Mouse (Mus musculus): ENCODE measurements around the gene Ttc22. TPM values are rescaled to one million over a fixed set of nuclear protein-coding genes. Genes with fewer than 3 reads are reported as not detected.

Ttc22 gene
- polyA plus RNA-seq, 1 experiment from 2014 or later: 0.10 TPM

GRCm38 (mm10) chr4:106618898-106619297, 3.3 kb upstream of the Ttc22 start:
- no peak overlapping the region for H3K27ac ChIP-seq (replicated peaks; ENCODE audit: low read depth, low read length)
- H3K36me3 ChIP-seq (replicated peaks; ENCODE audit: control insufficient read depth, insufficient read depth, low read depth, low read length): no peaks in the 10 kb centered on the region
- no peak overlapping the region for H3K4me2 ChIP-seq (ENCODE audit: low read depth, low read length)
- DNase-seq (ENCODE audit: low spot score) (no peak), ATAC-seq (replicated peaks; ENCODE audit: insufficient number of reproducible peaks, low FRiP score, low TSS enrichment, low read depth) (no peak)
- no peak overlapping the region for H3K4me3 ChIP-seq (ENCODE audit: low read depth, low read length)
- no peaks in the 10 kb centered on the region; the same call in 1 of the 2 replicates for H3K4me1 ChIP-seq (ENCODE audit: control insufficient read depth, insufficient read depth, low read length)
- H3K27me3 ChIP-seq (ENCODE audit: control insufficient read depth, insufficient read depth, low read length): peaks cover 18% of the 10 kb centered on the region
- H3K9ac ChIP-seq (replicated peaks; ENCODE audit: low read length): no peak overlapping the region
- H3K9me3 ChIP-seq (replicated peaks; ENCODE audit: control insufficient read depth, low read length): no peaks in the 10 kb centered on the region
- WGBS: 85% methylated on average over 4 of the region's 4 CpGs

- no peaks in the 10 kb centered on the region; the same call in 1 of the 2 replicates for H3K4me1 ChIP-seq (ENCODE audit: control insufficient read depth, insufficient read depth, low read length)
- H3K9me3 ChIP-seq (replicated peaks; ENCODE audit: control insufficient read depth, low read length): no peaks in the 10 kb centered on the region
- WGBS: 68% methylated on average over 3 of the region's 3 CpGs
- no peak overlapping the region for H3K4me3 ChIP-seq (ENCODE audit: low read depth, low read length)
- H3K9ac ChIP-seq (replicated peaks; ENCODE audit: low read length): no peak overlapping the region
- H3K27ac ChIP-seq (replicated peaks; ENCODE audit: low read depth, low read length): no peak overlapping the region
- no peak overlapping the region for H3K4me2 ChIP-seq (ENCODE audit: low read depth, low read length)
- H3K36me3 ChIP-seq (replicated peaks; ENCODE audit: control insufficient read depth, insufficient read depth, low read depth, low read length): no peaks in the 10 kb centered on the region
- DNase-seq (ENCODE audit: low spot score) (no peak), ATAC-seq (replicated peaks; ENCODE audit: insufficient number of reproducible peaks, low FRiP score, low TSS enrichment, low read depth) (no peak)
- H3K27me3 ChIP-seq (ENCODE audit: control insufficient read depth, insufficient read depth, low read length): peaks cover 26% of the 10 kb centered on the region
These were observed 804 bp upstream of the Ttc22 start for GRCm38 (mm10) chr4:106621428-106621827.

GRCm38 (mm10) chr4:106622712-106623111, 480 bp downstream of the Ttc22 start:
- Histone ChIP-seq H3K36me3 (replicated peaks; ENCODE audit: control insufficient read depth, insufficient read depth, low read depth, low read length) (no peaks in the 10 kb centered on the region), H3K4me2 (ENCODE audit: low read depth, low read length) (no peak overlapping the region), H3K4me1 (ENCODE audit: control insufficient read depth, insufficient read depth, low read length) (no peaks in the 10 kb centered on the region), H3K9me3 (replicated peaks; ENCODE audit: control insufficient read depth, low read length) (no peaks in the 10 kb centered on the region), H3K9ac (replicated peaks; ENCODE audit: low read length) (no peak overlapping the region), H3K27me3 (ENCODE audit: control insufficient read depth, insufficient read depth, low read length) (peaks cover 26% of the 10 kb centered on the region), H3K27ac (replicated peaks; ENCODE audit: low read depth, low read length) (no peak overlapping the region), H3K4me3 (ENCODE audit: low read depth, low read length) (no peak overlapping the region)
- no peak for ATAC-seq (replicated peaks; ENCODE audit: insufficient number of reproducible peaks, low FRiP score, low TSS enrichment, low read depth)
- WGBS: 29% methylated on average over 26 of the region's 28 CpGs
- no peak for DNase-seq (ENCODE audit: low spot score)

GRCm38 (mm10) chr4:106624271-106624670, 2.0 kb downstream of the Ttc22 start:
- peaks cover 26% of the 10 kb centered on the region for H3K27me3 ChIP-seq (ENCODE audit: control insufficient read depth, insufficient read depth, low read length)
- 89% methylated on average over 10 of the region's 10 CpGs for WGBS
- DNase-seq (ENCODE audit: low spot score): no peak

GRCm38 (mm10) chr4:106627809-106628208, 5.6 kb downstream of the Ttc22 start:
- no peak overlapping the region for H3K4me2 ChIP-seq (ENCODE audit: low read depth, low read length)
- H3K27me3 ChIP-seq (ENCODE audit: control insufficient read depth, insufficient read depth, low read length): peaks cover 17% of the 10 kb centered on the region
- H3K9ac ChIP-seq (replicated peaks; ENCODE audit: low read length): no peak overlapping the region
- no peaks in the 10 kb centered on the region for H3K4me1 ChIP-seq (ENCODE audit: control insufficient read depth, insufficient read depth, low read length)
- H3K9me3 ChIP-seq (replicated peaks; ENCODE audit: control insufficient read depth, low read length): no peaks in the 10 kb centered on the region
- H3K36me3 ChIP-seq (replicated peaks; ENCODE audit: control insufficient read depth, insufficient read depth, low read depth, low read length): no peaks in the 10 kb centered on the region
- 69% methylated on average over 5 of the region's 5 CpGs for WGBS
- no peak overlapping the region for H3K27ac ChIP-seq (replicated peaks; ENCODE audit: low read depth, low read length)
- ATAC-seq (replicated peaks; ENCODE audit: insufficient number of reproducible peaks, low FRiP score, low TSS enrichment, low read depth) (no peak), DNase-seq (ENCODE audit: low spot score) (no peak)
- H3K4me3 ChIP-seq (ENCODE audit: low read depth, low read length): no peak overlapping the region

More at GRCm38 (mm10) chr4:106624271-106624670, 2.0 kb downstream of the Ttc22 start:
- ATAC-seq (replicated peaks; ENCODE audit: insufficient number of reproducible peaks, low FRiP score, low TSS enrichment, low read depth): no peak
- no peaks in the 10 kb centered on the region for H3K36me3 ChIP-seq (replicated peaks; ENCODE audit: control insufficient read depth, insufficient read depth, low read depth, low read length)
- no peaks in the 10 kb centered on the region for H3K9me3 ChIP-seq (replicated peaks; ENCODE audit: control insufficient read depth, low read length)
- no peak overlapping the region for H3K9ac ChIP-seq (replicated peaks; ENCODE audit: low read length)
- H3K4me1 ChIP-seq (ENCODE audit: control insufficient read depth, insufficient read depth, low read length): no peaks in the 10 kb centered on the region
- H3K4me2 ChIP-seq (ENCODE audit: low read depth, low read length): no peak overlapping the region
- no peak overlapping the region for H3K4me3 ChIP-seq (ENCODE audit: low read depth, low read length)
- no peak overlapping the region for H3K27ac ChIP-seq (replicated peaks; ENCODE audit: low read depth, low read length)

- 46% methylated on average over 9 of the region's 9 CpGs for WGBS
- H3K9ac ChIP-seq (replicated peaks; ENCODE audit: low read length): no peak overlapping the region
- no peak overlapping the region for H3K27ac ChIP-seq (replicated peaks; ENCODE audit: low read depth, low read length)
These were observed 6.6 kb downstream of the Ttc22 start for GRCm38 (mm10) chr4:106628650-106629360.

GRCm38 (mm10) chr4:106629374-106629773, 7.1 kb downstream of the Ttc22 start:
- Histone ChIP-seq H3K4me1 (ENCODE audit: control insufficient read depth, insufficient read depth, low read length) (no peaks in the 10 kb centered on the region), H3K9me3 (replicated peaks; ENCODE audit: control insufficient read depth, low read length) (no peaks in the 10 kb centered on the region), H3K27me3 (ENCODE audit: control insufficient read depth, insufficient read depth, low read length) (peaks cover 3% of the 10 kb centered on the region), H3K9ac (replicated peaks; ENCODE audit: low read length) (no peak overlapping the region), H3K4me3 (ENCODE audit: low read depth, low read length) (no peak overlapping the region), H3K36me3 (replicated peaks; ENCODE audit: control insufficient read depth, insufficient read depth, low read depth, low read length) (no peaks in the 10 kb centered on the region), H3K4me2 (ENCODE audit: low read depth, low read length) (no peak overlapping the region), H3K27ac (replicated peaks; ENCODE audit: low read depth, low read length) (no peak overlapping the region)
- no peak for DNase-seq (ENCODE audit: low spot score)
- no peak for ATAC-seq (replicated peaks; ENCODE audit: insufficient number of reproducible peaks, low FRiP score, low TSS enrichment, low read depth)
- WGBS: 69% methylated on average over 5 of the region's 5 CpGs

More at GRCm38 (mm10) chr4:106628650-106629360, 6.6 kb downstream of the Ttc22 start:
- Histone ChIP-seq H3K4me1 (ENCODE audit: control insufficient read depth, insufficient read depth, low read length) (no peaks in the 10 kb centered on the region), H3K4me3 (ENCODE audit: low read depth, low read length) (no peak overlapping the region), H3K27me3 (ENCODE audit: control insufficient read depth, insufficient read depth, low read length) (peaks cover 8% of the 10 kb centered on the region), H3K4me2 (ENCODE audit: low read depth, low read length) (no peak overlapping the region), H3K36me3 (replicated peaks; ENCODE audit: control insufficient read depth, insufficient read depth, low read depth, low read length) (no peaks in the 10 kb centered on the region), H3K9me3 (replicated peaks; ENCODE audit: control insufficient read depth, low read length) (no peaks in the 10 kb centered on the region)
- DNase-seq (ENCODE audit: low spot score): no peak
- ATAC-seq (replicated peaks; ENCODE audit: insufficient number of reproducible peaks, low FRiP score, low TSS enrichment, low read depth): no peak

- Histone ChIP-seq H3K4me1 (ENCODE audit: control insufficient read depth, insufficient read depth, low read length) (no peaks in the 10 kb centered on the region), H3K9ac (replicated peaks; ENCODE audit: low read length) (no peak overlapping the region; the same call in 1 of the 2 replicates), H3K27me3 (ENCODE audit: control insufficient read depth, insufficient read depth, low read length) (no peaks in the 10 kb centered on the region; the same call in 1 of the 2 replicates), H3K4me3 (ENCODE audit: low read depth, low read length) (no peak overlapping the region), H3K27ac (replicated peaks; ENCODE audit: low read depth, low read length) (no peak overlapping the region), H3K9me3 (replicated peaks; ENCODE audit: control insufficient read depth, low read length) (no peaks in the 10 kb centered on the region), H3K36me3 (replicated peaks; ENCODE audit: control insufficient read depth, insufficient read depth, low read depth, low read length) (no peaks in the 10 kb centered on the region), H3K4me2 (ENCODE audit: low read depth, low read length) (no peak overlapping the region)
- 23% methylated on average over 14 of the region's 14 CpGs for WGBS
- DNase-seq (ENCODE audit: low spot score) (peak; percentile 81), ATAC-seq (replicated peaks; ENCODE audit: insufficient number of reproducible peaks, low FRiP score, low TSS enrichment, low read depth) (peak; percentile 60)
These were observed 8.3 kb downstream of the Ttc22 start for GRCm38 (mm10) chr4:106630333-106631220.

Measured in embryonic facial prominence, embryonic 11.5 days (tissue).